Mouse (Mus musculus) Muller cell, postnatal 12 days (primary cell): ENCODE results near the gene Axdnd1.
"Not testable (repeated sequence)": the region's sequence is repeated elsewhere in the genome, so short reads cannot be mapped to it uniquely, and the experiment has no call there.

ENCODE experiments used
- DNase-seq: peaks from one replicate; pipeline ENCODE4 v3.0.0-alpha.2; 2015; ENCODE audit errors: inconsistent ontology term

Axdnd1 gene

DNA sequence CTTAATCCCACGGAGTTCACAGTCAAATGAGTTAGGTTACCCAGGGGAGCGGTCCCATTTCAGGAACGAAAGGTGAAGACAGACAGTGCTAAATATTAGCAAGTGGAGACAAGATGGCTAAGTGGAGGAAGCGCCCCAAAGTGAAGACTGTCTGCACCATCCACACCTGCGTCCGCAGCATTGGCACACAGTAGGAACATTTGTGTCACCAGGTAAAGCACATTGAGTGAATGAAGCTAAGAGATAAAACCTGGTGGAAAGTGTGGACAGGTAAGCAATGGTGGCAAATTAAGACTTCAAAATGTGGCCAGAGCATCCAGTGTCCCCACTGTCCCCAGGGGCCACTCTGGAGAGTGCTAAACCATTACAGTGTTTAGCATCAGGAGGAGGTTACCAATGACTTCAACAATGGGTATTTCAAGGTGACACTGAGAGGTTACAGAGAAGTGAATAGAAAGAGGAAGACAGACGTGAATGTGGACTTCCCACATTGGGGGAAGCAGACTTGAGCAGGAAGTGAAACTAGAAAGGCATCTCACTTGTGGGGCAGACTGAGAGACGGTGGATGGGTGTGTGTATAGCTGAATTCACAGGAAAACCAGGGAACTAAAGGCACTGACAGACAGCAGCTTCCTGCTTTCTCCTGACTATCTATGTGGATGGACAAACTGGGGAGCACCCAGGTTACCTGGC is 16.2 kb upstream of the Axdnd1 start:
- DNase-seq: no peak

DNA sequence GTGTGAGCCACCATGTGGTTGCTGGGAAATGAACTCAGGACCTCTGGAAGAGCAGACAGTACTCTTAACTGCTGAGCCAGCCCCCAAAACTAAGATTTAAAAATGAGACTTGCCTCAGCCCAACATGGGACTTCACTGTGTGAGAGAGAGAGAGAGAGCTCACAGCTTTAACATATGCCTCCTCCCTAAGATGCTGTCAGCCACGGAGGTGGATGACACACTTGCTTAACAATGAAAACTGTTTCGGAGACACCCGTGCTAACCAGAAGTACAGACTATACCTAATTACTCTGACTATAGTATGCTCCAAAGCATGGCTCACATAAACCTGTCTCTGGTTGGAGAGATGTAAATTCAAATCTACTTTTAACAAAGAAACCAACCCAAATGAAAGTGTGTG is 12.5 kb upstream of the Axdnd1 start:
- DNase-seq: no peak

DNA sequence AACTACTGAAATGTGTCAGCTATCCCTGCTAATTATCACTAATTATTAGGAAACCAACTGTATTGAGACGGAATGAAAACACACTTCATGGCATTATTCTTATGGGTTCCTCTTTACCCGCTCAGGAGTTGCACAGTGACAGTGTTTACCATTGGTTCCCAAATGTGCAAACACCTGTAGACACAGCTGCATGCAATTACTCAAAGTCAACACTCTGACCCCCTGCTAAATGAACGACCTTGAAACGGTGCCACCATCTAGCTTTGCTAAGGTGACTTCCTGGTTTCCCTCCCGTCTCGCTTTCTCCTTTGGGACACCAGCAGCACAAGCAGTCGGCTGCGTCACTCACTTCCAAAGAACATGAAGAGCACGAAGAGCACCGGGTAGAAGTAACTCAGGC is 11.5 kb upstream of the Axdnd1 start:
- no peak for DNase-seq

DNA sequence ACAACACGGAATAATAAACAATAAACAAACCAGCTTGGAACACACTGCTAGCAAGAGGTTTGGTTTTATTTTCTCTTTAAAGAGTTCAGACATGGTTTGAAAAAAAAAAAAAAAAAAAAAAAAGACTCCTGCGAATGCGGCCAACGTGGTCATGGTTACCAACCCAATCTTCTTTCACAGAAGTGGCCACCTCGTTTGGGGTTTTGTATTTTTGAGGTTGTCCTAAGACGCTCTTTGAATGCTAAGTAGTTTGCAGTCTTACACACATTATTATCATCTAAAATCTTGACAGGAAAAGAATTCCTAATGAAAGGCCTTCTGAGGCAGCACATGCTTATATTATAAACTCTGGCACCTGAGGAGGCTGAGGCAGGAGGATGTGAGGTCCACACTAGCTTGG is 7.5 kb upstream of the Axdnd1 start:
- DNase-seq: no peak

DNA sequence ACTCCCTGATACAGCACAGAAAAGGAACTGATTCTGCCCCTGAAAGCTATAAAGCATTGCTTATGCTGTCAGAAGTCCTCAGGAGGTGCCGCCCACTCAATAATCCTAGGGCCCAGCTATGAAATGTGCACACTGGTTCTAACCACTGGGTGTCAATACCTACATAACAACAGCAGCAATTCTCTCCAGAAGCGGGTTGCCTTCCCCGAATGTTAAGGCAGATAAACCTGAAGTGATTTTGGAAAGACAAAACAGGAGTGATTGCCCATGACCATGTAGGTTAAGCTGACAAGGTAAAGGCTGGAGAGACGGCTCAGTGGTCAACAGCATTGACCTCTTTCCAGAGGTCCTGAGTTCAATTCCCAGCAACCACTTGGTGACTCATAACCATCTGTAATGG is 4.8 kb upstream of the Axdnd1 start:
- DNase-seq: no peak

DNA sequence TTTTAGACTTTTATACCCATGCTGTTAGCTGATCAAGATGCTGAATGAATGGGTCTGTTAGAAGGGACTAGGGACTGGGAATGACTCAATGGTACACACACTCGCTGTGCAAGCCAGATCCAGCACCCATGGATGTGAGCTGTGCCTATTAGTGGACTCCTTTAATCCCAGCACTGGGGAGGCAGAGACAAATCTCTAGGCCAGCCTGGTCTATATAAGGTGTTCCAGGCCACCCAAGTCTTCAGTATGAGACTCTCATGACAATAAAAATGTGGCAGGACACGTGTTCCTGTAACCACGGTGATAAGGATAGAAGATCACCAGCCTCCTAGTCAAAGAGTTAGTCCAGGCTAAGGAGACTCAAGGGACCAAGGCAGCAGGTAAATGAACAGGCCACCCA is 3.1 kb upstream of the Axdnd1 start:
- DNase-seq: no peak

DNA sequence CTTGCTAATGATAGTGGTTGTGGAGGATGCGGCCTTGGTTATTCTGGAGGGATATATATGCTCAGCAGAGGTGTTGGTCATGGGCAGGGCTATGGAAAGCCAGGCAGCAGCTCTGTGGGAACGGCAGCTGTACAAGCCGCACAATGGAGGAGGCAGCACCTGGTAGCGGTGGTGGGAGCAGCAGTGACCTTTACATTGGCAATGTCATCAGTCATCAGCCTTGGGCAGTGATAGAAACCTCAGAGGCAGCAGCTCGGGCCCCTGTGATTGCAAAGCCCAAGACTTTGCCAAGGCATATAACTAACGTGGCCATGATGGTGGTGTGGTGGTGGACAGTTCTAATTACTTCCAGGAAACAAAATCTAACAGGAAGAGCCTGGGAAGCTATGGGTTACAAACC is 2.5 kb upstream of the Axdnd1 start:
- no peak for DNase-seq

DNA sequence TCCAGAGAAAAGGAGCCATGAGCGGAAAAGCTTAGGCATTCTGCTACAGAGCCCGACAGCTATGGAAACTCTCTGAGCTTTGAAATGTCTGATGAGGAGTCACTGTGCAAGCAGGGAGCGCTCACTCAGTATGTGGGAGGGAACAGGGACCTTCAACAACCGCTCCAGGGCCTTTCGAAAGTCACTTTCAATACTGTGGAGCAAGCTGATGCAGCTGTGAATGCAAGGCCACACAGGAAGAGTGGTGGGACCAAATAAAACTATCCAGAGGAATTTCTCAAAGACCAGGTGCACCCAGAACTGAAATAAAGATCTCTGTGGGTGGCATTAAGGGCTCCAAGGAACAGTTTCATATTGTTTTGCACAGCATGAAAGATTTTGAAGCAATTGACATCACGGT is 1.9 kb upstream of the Axdnd1 start:
- DNase-seq: no peak

DNA sequence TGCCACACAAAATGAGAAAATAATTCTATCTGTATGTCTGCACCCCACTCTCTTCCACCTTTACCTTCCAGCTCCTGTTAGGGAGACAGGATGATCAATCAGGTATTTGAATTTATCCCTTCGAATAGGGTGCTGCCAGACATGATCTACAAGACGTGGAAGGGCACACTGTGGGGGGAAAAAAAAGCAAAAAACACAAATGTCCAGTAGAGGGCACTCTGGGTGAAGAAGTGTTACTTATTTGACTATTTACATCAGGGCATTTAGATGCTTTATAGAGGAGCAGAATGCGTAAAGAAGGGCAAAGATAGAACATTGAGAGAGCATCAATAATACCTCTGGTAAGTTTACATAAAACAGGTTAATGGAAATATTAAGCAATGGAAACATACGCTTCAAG is 2.8 kb downstream of the Axdnd1 start:
- DNase-seq: peak; percentile 14

DNA sequence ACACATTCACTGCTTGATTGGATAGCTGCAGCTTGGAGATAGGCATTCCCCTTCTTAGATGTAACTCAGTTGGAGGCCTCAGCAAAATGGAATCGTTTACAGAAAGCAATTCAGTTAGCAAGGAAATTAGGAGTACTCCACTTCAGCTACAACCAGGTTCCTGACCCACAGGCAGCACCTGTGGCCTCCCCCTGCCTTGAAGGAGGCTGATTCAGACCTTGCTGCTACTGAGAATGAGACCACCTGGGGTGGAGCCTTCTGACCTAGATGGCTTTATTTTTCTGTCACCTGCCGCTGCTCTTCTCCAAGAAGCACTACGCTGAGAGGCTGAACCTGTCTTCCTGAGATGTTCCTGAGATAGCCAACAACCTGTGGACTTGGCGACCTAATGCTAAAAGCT is 12.4 kb downstream of the Axdnd1 start:
- no peak for DNase-seq

DNA sequence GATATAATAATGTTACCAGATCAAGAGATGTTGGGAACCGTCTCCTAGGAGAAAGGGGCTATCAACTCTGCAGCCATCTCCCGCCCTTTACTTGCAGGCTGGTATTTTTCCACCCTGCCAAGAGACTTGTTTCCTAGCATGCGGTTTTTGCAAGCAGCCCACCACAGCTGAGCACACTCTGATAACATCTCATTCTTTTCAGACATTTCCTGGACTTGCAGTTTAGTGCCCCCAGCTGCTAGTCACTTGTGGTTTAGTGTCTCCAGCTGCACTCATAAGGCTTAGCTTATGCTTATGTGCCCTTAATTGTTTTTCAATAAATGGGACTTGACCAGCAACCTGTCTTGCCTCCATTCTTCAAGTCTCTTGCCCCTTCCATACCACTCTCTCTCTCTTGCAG is 13.0 kb downstream of the Axdnd1 start:
- no peak for DNase-seq

DNA sequence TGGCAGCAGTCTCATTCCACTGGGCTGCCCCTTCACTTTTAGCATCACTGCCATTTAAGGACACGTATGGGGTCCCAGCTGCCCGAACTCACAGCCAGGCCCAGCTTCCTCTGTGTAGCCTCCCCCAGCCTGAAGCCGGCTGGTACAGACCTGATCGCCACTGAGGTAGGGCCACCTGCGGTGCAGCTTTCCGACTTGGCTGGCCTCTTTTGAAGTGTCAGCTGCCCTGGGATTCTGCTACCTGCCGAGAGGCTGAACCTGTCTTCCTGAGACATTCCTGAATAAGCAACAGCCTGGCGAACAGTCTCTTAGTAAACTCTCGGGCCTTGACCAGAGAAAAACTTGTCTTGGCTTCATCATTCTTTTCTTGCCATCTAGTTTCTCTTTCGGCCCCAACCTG is 17.7 kb downstream of the Axdnd1 start:
- DNase-seq: no peak

DNA sequence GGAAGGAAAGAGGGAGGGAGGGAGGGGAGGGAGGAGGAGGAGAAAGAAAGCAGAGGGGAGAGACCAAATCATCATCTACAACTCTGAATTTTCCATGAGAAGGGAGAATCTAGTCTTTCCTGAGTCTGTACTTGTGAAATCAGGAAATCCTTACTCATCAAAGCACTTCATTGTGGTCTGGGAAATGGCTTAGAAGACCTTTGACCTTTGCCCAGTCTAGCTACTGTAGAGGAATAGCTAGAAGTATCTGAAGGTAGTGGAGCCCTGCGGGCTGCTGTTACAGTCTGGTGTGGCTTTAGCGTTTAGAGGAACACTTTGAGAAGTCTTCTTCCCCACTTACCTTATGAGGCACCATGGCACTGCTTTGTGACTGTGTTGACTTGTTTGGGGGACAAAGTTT is 18.5 kb downstream of the Axdnd1 start:
- DNase-seq: no peak

DNA sequence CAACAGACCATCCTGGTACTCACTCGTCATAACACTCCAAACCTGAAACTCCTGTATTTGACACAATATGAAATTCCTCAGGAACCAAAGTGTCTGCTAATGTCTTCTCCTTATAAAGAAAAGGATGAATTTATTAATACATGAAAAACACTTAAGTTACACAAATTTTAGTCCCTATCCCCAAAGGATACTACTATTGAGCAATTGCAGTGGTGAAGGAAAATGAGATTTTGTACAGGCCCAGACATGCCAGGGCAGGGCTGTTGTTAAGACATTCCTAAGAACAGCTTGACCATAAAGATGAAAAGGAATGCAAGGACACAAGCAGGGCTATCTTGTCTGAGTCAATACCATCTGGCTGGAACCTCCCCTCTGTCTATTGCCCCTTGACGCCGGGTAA is 20.8 kb downstream of the Axdnd1 start:
- not testable (repeated sequence) for DNase-seq

DNA sequence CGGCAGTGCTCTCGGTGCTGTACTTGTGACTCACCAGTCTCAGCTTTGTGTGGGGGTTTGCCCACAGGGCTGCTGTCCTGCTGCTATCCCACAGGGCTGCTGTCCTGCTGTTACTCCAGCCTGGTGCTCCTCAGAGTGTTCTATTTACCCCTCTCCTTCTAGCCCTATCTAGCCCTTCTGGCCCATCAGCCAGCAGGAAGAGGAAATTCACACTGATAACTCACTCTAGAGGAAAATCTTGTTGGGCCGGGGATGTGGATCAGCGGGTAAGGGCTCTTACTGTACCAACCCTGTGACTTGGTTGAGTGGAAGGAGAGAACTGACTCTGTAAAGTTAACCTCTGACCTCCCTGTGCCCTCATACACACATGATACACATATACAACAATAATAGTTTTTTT is 27.8 kb downstream of the Axdnd1 start:
- DNase-seq: no peak

DNA sequence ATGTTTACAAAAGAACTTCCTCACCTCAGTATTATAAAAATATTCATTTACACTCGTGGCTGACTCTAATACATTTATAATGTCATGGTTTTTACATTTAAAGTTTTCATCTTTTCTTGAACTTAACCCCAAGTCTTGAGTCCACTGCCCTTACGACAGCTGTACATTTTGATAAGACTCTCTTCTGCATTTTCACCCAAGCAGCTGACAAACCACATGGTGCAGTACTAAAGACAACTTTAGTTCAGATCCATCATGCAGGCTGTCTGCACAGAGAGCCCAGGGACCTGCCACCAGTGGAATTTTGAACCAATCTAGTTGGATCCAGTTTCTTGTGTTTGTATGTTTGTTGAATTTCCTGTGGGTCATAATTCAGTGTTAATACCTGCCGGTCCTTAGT is 34.1 kb downstream of the Axdnd1 start:
- no peak for DNase-seq

DNA sequence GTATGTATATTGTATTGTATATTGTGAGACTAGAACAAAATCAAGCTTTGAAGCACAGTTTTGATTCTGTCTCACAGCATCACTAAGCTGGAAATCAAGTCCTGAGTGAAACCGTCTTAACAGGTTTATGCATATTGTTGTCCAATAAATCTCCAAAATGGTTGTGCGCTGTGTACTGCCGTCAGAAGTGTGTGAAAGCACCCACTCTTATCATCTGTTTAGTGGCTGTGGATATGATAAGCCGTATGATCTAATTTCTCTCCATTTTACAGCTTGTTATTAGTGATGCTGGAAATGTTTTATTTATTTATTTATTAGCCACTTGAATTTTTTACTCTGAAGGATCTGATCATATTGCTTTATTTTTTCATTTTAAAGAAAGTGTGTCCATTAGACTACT is 34.7 kb downstream of the Axdnd1 start:
- no peak for DNase-seq

DNA sequence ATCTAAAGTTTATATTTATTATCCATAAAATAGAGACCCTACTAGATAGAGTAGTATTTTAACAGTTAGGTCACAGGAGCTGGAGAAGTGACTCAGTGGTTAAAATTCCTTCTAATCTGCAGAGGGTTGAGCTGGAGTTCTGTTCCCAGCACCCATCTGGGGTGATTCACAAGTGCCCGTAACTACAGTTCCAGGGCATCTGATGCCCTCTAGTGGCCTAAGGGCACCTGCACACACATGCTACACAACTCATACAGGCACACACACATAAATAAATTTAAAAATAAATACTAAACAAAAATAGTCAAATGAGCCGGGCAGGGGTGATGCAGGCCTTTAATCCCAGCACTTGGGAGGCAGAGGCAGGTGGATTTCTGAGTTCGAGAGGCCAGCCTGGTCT is 39.7 kb downstream of the Axdnd1 start:
- no peak for DNase-seq

DNA sequence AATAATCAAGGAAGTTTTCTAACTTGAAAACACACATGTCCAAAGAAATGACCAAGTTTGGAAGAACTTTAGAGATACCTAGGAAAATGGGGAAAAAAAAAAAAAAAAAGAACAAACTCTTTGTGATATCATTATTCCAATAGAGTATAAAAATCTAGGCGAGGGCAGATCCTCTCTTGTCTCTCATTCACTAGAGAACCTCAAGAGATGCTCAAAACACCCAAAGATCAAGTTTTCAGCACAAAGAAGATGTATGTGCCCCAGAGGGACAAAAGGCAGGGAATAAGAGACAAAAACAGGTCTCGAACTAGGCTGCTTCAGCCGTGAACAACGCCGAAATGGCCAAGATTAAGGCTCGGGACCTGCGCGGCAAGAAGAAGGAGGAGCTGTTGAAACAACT is 55.2 kb downstream of the Axdnd1 start, which contains the start of gene Gm2000:
TSS of gene Gm2000 (plus strand) at position 301 of the 400 bp plus-strand sequence.
- no peak for DNase-seq

DNA sequence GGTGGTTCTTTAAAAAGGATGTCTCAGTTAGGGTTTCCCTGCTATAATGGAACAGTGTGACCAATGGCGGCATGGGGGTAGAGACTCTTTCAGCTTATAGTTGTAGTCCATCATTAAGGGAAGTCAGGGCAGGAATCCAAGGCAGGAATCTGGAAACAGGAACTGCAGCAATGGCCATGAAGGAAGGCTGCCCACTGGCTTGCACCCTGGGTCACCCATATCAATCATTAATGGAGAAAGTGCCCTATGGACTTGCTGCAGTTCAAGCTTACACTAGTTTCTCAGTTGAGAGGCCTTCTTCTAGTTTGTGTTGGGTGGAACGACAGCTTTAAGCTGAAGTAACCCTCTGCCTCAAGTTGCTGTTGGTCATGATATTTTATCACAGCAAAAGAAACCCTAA is 68.5 kb downstream of the Axdnd1 start:
- no peak for DNase-seq

DNA sequence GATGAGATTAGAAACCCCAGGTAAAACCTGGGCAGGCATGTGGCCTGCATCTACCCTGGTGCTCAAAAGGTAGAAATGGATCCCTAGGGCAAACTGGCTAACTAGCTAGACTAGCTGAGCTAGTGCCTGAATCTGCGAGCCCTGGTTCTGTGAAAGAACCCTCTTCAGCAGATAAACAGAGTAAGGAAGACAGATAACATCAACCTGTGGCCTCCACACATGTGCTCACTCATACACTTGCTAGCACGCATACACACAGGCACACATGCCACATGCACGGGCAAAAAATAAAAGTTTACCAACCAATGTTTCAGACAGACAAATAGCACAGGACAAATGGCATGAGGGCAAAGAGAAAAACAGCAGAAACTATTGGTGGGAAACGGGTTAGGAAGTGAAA is 70.5 kb downstream of the Axdnd1 start:
- no peak for DNase-seq

DNA sequence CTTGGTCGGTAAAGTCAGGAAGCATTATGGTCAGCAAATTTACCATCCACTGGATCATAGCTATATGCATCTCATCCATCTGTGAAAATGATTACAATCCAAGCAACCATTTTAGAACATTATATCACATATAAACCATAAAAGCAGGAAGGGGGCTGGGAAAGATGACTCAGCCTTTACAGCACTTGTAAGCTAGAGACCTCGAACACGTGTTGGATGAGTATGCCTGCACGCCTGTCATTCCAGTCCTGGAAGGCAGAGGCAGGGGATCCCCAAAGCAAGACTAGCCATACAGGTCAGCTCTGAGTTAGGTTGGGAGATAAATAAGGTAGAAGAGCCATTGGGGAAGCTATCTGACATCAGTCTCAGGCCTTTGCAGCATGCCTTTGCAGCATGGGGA is 71.9 kb downstream of the Axdnd1 start:
- DNase-seq: no peak

DNA sequence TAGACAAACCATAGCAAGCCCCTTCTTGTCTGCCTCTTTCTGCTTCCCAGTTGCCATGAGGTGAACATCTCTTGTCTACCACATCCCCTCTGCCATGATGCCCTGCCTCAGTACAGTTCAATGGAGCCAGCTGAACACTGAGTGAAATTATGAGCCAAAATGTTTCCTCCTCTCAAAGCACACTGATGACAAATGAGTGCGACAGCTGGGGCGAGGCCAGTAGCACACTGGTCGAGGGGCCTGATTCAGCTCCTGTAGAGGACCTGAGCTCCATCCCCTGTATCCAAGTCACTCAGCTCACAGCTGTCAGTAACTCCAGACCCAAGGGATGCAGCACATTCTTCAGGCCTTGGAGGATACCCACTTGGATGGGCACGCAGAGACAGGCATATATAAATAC is 75.3 kb downstream of the Axdnd1 start:
- no peak for DNase-seq

DNA sequence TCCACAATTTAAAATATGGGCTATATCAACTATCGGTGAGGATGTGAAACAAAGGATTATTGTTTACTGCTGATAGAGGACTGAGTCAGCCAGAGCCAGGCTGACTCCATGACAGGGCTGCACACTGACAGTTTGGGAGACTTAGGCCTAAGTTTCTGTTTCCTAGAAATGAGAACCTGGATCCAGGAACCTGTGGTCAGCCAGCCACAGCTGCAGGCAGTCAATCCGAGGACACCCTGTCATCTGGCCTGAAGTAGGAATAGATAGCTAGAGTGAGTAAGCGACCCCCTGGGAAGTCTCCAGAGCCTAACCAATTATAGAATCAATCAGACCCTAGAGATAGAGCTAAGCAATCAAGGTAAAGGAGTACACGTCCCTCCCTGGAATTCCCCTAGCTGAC is 76.5 kb downstream of the Axdnd1 start:
- peak; percentile 53 for DNase-seq
